Mouse (Mus musculus): ENCODE measurements at regions not wholly inside any gene's neighbourhood (a gene's known extent, or its start where the extent isn't known, plus 50 kb on each side); places are given as distances from the start of the nearest gene placed in this dataset.

- H3K36me3 ChIP-seq: no peaks in the 10 kb centered on the region
- WGBS: 40% methylated on average over 8 of the region's 8 CpGs
- no peaks in the 10 kb centered on the region for H3K9me3 ChIP-seq
- no peak overlapping the region for H3K4me2 ChIP-seq
- no peak overlapping the region for H3K27ac ChIP-seq
- no peaks in the 10 kb centered on the region for H3K4me1 ChIP-seq
- no peak overlapping the region for H3K4me3 ChIP-seq
- no peaks in the 10 kb centered on the region for H3K27me3 ChIP-seq
- no peak for ATAC-seq (ENCODE audit: insufficient number of reproducible peaks, low FRiP score, low TSS enrichment, low read depth)
- no peak overlapping the region for H3K9ac ChIP-seq
Observed at GRCm38 (mm10) chr7:70158531-70158930, 208.0 kb downstream of the Nr2f2 start.

DNA sequence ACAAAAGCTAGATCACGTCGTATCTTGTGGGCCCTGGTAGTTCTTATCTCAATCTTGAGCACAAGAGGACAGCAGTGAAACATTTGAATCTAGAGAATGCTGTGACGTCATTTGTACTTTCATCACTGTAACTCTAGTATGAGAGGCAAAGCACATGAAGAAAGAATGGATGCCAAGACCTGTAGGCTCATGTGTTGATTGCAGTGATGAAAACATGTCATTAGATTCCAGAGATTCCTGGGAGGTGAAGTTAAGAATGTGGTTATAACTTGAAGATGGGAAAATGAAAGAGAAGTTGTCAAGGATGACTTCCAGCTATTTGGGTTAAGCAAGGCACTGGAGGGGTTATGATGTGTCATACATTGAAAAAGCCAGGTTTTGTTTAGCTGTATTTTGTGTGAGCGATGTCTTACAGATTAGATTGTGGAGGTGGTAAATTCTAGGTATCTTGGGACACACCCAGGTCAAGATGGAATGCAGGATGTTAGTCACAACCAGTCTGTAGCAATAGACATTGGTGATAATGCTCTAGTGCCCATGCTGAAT lies 221.7 kb downstream of the Nr2f2 start:
- H3K9ac ChIP-seq: no peak overlapping the region
- H3K36me3 ChIP-seq: no peaks in the 10 kb centered on the region
- H3K9me3 ChIP-seq: no peaks in the 10 kb centered on the region
- ATAC-seq (ENCODE audit: insufficient number of reproducible peaks, low FRiP score, low TSS enrichment, low read depth): no peak
- H3K4me2 ChIP-seq: no peak overlapping the region
- no peak overlapping the region for H3K4me3 ChIP-seq
- no peaks in the 10 kb centered on the region for H3K27me3 ChIP-seq
- no peaks in the 10 kb centered on the region for H3K4me1 ChIP-seq
- WGBS: 69% methylated on average over 4 of the region's 4 CpGs
- H3K27ac ChIP-seq: no peak overlapping the region

- 80% methylated on average over 5 of the region's 5 CpGs for WGBS
- H3K27ac ChIP-seq: no peak overlapping the region
- no peaks in the 10 kb centered on the region for H3K27me3 ChIP-seq
- H3K4me2 ChIP-seq: no peak overlapping the region
- no peaks in the 10 kb centered on the region for H3K9me3 ChIP-seq
- H3K36me3 ChIP-seq: no peaks in the 10 kb centered on the region
- no peaks in the 10 kb centered on the region for H3K4me1 ChIP-seq
- H3K4me3 ChIP-seq: no peak overlapping the region
- no peak for ATAC-seq (ENCODE audit: insufficient number of reproducible peaks, low FRiP score, low TSS enrichment, low read depth)
- H3K9ac ChIP-seq: no peak overlapping the region
Observed at GRCm38 (mm10) chr7:70136837-70137236, 229.7 kb downstream of the Nr2f2 start.

DNA sequence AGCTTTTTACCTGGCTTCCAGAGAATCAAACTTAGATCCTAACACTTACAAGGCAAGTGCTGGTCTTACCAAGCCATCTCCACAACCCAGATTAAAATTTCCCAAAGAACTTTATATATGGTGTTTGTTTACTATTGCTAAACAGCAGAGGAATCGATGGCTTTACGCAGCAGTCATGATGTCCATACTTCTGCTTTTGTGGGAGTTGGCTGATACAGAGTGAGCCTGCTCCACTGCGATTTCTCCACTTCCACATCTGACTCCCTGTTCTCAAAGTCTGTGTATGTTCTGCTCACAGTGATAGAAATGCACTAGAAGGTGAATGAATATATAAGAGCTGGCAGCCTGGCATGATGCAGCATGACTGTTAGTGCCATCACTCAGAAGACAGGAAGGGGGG lies 231.1 kb downstream of the Nr2f2 start:
- Histone ChIP-seq H3K27ac (no peak overlapping the region), H3K4me1 (no peaks in the 10 kb centered on the region), H3K4me3 (no peak overlapping the region), H3K9ac (no peak overlapping the region), H3K36me3 (no peaks in the 10 kb centered on the region), H3K4me2 (no peak overlapping the region), H3K27me3 (no peaks in the 10 kb centered on the region), H3K9me3 (no peaks in the 10 kb centered on the region)
- 93% methylated on average over 3 of the region's 3 CpGs for WGBS
- no peak for ATAC-seq (ENCODE audit: insufficient number of reproducible peaks, low FRiP score, low TSS enrichment, low read depth)

DNA sequence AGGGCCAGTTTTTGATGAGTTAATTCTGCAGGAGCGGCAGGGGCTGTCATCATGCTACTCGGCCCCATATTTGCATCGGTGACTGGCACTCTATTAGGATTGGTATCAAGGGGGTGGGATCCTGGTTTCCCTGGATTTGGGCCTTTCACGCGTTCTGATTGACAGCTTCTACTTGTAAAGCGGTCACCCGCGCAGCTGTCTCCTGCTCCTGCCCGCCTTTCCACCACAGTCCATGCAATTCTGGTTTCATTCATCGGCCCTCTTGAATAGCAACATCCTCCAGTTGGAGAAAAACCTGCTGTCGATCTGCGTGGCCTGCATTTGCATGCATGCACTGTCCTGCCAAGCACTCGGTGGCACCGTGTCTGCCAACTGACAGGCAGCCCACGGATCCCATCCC lies 236.6 kb downstream of the Nr2f2 start:
- Histone ChIP-seq H3K4me2 (no peak overlapping the region), H3K4me1 (no peaks in the 10 kb centered on the region), H3K27ac (no peak overlapping the region), H3K27me3 (no peaks in the 10 kb centered on the region), H3K9ac (no peak overlapping the region), H3K4me3 (no peak overlapping the region), H3K9me3 (no peaks in the 10 kb centered on the region), H3K36me3 (no peaks in the 10 kb centered on the region)
- no peak for ATAC-seq (ENCODE audit: insufficient number of reproducible peaks, low FRiP score, low TSS enrichment, low read depth)
- 84% methylated on average over 15 of the region's 15 CpGs for WGBS

DNA sequence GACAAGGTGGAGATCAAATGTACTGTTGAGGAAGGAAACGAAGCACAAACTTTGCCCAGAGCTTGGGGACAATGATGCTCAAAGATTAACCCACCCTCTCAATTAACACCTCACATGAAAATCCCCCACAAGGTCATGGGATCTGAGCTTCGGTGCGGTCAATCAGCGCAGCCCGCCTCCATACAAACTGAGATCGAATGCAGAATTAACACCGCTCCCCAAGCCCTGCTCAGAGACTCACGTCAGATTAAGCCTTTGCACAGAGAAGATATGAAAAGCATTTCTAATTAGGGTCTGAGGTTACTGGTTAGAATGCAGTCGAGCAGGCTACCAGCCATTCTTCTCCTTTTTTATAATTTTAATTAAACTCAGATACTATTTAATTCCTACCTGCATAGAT lies 243.7 kb downstream of the Nr2f2 start:
- Histone ChIP-seq H3K36me3 (no peaks in the 10 kb centered on the region), H3K9ac (no peak overlapping the region), H3K27me3 (peaks cover 21% of the 10 kb centered on the region), H3K4me3 (no peak overlapping the region), H3K27ac (no peak overlapping the region), H3K4me2 (no peak overlapping the region), H3K4me1 (peaks cover 8% of the 10 kb centered on the region; the same call in 1 of the 2 replicates), H3K9me3 (no peaks in the 10 kb centered on the region)
- 81% methylated on average over 9 of the region's 9 CpGs for WGBS
- no peak for ATAC-seq (ENCODE audit: insufficient number of reproducible peaks, low FRiP score, low TSS enrichment, low read depth)

GRCm38 (mm10) chr7:70119517-70119916 lies 247.0 kb downstream of the Nr2f2 start:
- no peak for ATAC-seq (ENCODE audit: insufficient number of reproducible peaks, low FRiP score, low TSS enrichment, low read depth)
- Histone ChIP-seq H3K9me3 (no peaks in the 10 kb centered on the region), H3K4me3 (no peak overlapping the region), H3K9ac (no peak overlapping the region), H3K36me3 (no peaks in the 10 kb centered on the region), H3K4me2 (no peak overlapping the region), H3K27me3 (peaks cover 39% of the 10 kb centered on the region), H3K4me1 (peaks cover 8% of the 10 kb centered on the region; the same call in 1 of the 2 replicates), H3K27ac (no peak overlapping the region)
- 49% methylated on average over 8 of the region's 8 CpGs for WGBS

DNA sequence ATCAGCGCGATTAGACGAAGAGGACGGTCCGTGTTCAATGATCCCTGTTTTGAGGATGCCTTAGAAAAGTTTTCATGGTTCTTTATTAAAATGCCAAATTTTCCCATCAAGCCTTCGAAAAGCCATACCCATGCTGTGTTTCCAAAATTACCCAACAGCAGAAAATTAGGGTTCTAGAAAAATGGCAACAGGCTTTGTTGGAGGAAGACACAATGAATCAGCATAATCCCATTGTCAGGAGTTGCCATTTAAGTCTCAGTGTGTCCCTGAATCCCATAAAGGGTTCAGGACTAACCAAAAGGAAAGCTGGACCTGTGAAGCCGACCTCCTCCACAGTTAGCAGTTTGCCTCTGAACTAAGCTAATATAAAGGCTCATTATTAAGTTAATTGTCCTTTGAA lies 247.6 kb downstream of the Nr2f2 start:
- H3K36me3 ChIP-seq: no peaks in the 10 kb centered on the region
- peak overlapping the region; percentile 51 for H3K4me2 ChIP-seq
- ATAC-seq (ENCODE audit: insufficient number of reproducible peaks, low FRiP score, low TSS enrichment, low read depth): no peak
- no peak overlapping the region for H3K27ac ChIP-seq
- peak overlapping the region; percentile 32; the same call in 1 of the 2 replicates for H3K4me3 ChIP-seq
- peaks cover 39% of the 10 kb centered on the region for H3K27me3 ChIP-seq
- 32% methylated on average over 7 of the region's 7 CpGs for WGBS
- H3K9me3 ChIP-seq: no peaks in the 10 kb centered on the region
- no peak overlapping the region for H3K9ac ChIP-seq
- H3K4me1 ChIP-seq: peaks cover 8% of the 10 kb centered on the region; the same call in 1 of the 2 replicates

- no peaks in the 10 kb centered on the region for H3K36me3 ChIP-seq
- H3K9ac ChIP-seq: no peak overlapping the region
- peaks cover 8% of the 10 kb centered on the region; the same call in 1 of the 2 replicates for H3K4me1 ChIP-seq
- H3K4me3 ChIP-seq: peak overlapping the region; percentile 32
- H3K27me3 ChIP-seq: peaks cover 39% of the 10 kb centered on the region
- H3K9me3 ChIP-seq: no peaks in the 10 kb centered on the region
- no peak for ATAC-seq (ENCODE audit: insufficient number of reproducible peaks, low FRiP score, low TSS enrichment, low read depth)
- H3K27ac ChIP-seq: no peak overlapping the region
- WGBS: 12% methylated on average over 21 of the region's 21 CpGs
- peak overlapping the region; percentile 51 for H3K4me2 ChIP-seq
Observed at GRCm38 (mm10) chr7:70117930-70118922, 248.3 kb downstream of the Nr2f2 start.

- H3K4me1 ChIP-seq: 0 out of 2 replicates have a peak, but pooled peaks cover 2% of the 10 kb centered on the region
- H3K4me2 ChIP-seq: no peak overlapping the region
- peaks cover 12% of the 10 kb centered on the region for H3K27me3 ChIP-seq
- 43% methylated on average over 8 of the region's 8 CpGs for WGBS
- no peak overlapping the region for H3K9ac ChIP-seq
- H3K9me3 ChIP-seq: no peaks in the 10 kb centered on the region
- no peak for ATAC-seq (ENCODE audit: insufficient number of reproducible peaks, low FRiP score, low TSS enrichment, low read depth)
- H3K27ac ChIP-seq: no peak overlapping the region
- no peak overlapping the region for H3K4me3 ChIP-seq
- H3K36me3 ChIP-seq: no peaks in the 10 kb centered on the region
Observed at GRCm38 (mm10) chr7:70109013-70109412, 257.5 kb downstream of the Nr2f2 start.

DNA sequence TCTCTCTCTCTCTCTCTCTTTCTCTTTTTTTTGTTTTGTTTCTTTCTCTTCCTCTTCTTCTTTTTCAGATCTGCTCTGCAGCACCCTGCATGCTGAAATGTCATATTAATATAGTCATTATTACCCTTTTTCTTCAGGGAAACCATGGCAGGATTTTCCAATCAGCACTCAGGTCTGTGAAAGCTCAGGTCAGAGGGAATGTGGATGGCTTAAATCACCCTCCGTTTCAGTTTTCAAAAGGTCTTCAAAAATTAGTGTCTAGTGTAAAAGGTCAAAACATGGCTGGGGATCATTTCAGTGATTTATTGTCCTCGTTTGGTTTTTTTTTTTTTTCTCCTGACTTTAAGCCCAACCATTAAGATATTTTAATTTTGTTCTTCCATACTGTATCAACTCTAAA lies 261.5 kb downstream of the Nr2f2 start:
- H3K4me2 ChIP-seq: no peak overlapping the region
- no peak for ATAC-seq (ENCODE audit: insufficient number of reproducible peaks, low FRiP score, low TSS enrichment, low read depth)
- no peaks in the 10 kb centered on the region for H3K9me3 ChIP-seq
- no peak overlapping the region for H3K4me3 ChIP-seq
- H3K36me3 ChIP-seq: no peaks in the 10 kb centered on the region
- H3K27ac ChIP-seq: no peak overlapping the region
- no peak overlapping the region for H3K9ac ChIP-seq
- H3K27me3 ChIP-seq: peaks cover 8% of the 10 kb centered on the region
- H3K4me1 ChIP-seq: 0 out of 2 replicates have a peak, but pooled peaks cover 2% of the 10 kb centered on the region
- 4% methylated on average over 2 of the region's 2 CpGs for WGBS

- 15% methylated on average over 8 of the region's 8 CpGs for WGBS
- Histone ChIP-seq H3K4me3 (no peak overlapping the region), H3K27me3 (peaks cover 12% of the 10 kb centered on the region), H3K4me2 (no peak overlapping the region), H3K9ac (no peak overlapping the region), H3K9me3 (no peaks in the 10 kb centered on the region), H3K27ac (no peak overlapping the region), H3K4me1 (0 out of 2 replicates have a peak, but pooled peaks cover 2% of the 10 kb centered on the region), H3K36me3 (no peaks in the 10 kb centered on the region)
- no peak for ATAC-seq (ENCODE audit: insufficient number of reproducible peaks, low FRiP score, low TSS enrichment, low read depth)
Observed at GRCm38 (mm10) chr7:70104486-70104885, 262.0 kb downstream of the Nr2f2 start.

Measured in limb, embryonic 15.5 days (tissue).